Mouse (Mus musculus) stomach, embryonic 15.5 days (tissue): ENCODE results near the gene Olfr1184. TPM values are rescaled to one million over a fixed set of nuclear protein-coding genes. Genes with fewer than 3 reads are reported as not detected.
"Not testable (repeated sequence)": the region's sequence is repeated elsewhere in the genome, so short reads cannot be mapped to it uniquely, and the experiment has no call there.

Experiments used
- ATAC-seq: fragments of 200-750 bp; cut with Nextera tagmentation; 2 replicates; pipeline ENCODE4 v1.8.0; 2017; ENCODE audit warnings: low read depth, moderate number of reproducible peaks, moderate TSS enrichment; ENCODE audit not compliant: insufficient read depth, low FRiP score
- H3K27ac ChIP-seq: fragments of 300-500 bp; sonication (generic); 2 replicates; pipeline ENCODE4 v1.5.1; 2015; ENCODE audit warnings: mild to moderate bottlenecking, inconsistent platforms
- H3K27me3 ChIP-seq: fragments of 300-500 bp; sonication (generic); replicated peaks from 2 replicates; pipeline ENCODE4 v1.6.1; 2015; ENCODE audit warnings: inconsistent platforms
- H3K36me3 ChIP-seq: fragments of 300-500 bp; sonication (generic); 2 replicates; pipeline ENCODE4 v1.6.1; 2015; ENCODE audit warnings: inconsistent platforms
- H3K4me1 ChIP-seq: fragments of 300-500 bp; sonication (generic); 2 replicates; pipeline ENCODE4 v1.6.1; 2015; ENCODE audit warnings: inconsistent platforms
- H3K4me2 ChIP-seq: fragments of 300-500 bp; sonication (generic); 2 replicates; pipeline ENCODE4 v1.6.1; 2015; ENCODE audit warnings: mild to moderate bottlenecking, inconsistent platforms
- H3K4me3 ChIP-seq: fragments of 300-500 bp; sonication (generic); replicated peaks from 2 replicates; pipeline ENCODE4 v1.5.1; 2015; ENCODE audit warnings: inconsistent platforms
- H3K9ac ChIP-seq: fragments of 300-500 bp; sonication (generic); 2 replicates; pipeline ENCODE4 v1.6.1; 2015; ENCODE audit warnings: inconsistent platforms
- H3K9me3 ChIP-seq: fragments of 300-500 bp; sonication (generic); 2 replicates; pipeline ENCODE4 v1.6.1; 2016; ENCODE audit warnings: inconsistent platforms
- WGBS: fragments of 180-500 bp; shearing (Covaris S2); methylation state at CpG from one replicate; pipeline ENCODE4 v1.1.7; 2015; 5-methylcytosine and 5-hydroxymethylcytosine counted together
- polyA plus RNA-seq: library from polyadenylated mRNA; unstranded; fragments of >200 nt; fragmentation: Nextera tagmentation; extraction: Ambion mirVana; gene quantifications from 2 replicates; pipeline ENCODE4 v1.2.1, GENCODE M21; 2015

Gene Olfr1184
- not detected in 2 replicates for polyA plus RNA-seq

DNA sequence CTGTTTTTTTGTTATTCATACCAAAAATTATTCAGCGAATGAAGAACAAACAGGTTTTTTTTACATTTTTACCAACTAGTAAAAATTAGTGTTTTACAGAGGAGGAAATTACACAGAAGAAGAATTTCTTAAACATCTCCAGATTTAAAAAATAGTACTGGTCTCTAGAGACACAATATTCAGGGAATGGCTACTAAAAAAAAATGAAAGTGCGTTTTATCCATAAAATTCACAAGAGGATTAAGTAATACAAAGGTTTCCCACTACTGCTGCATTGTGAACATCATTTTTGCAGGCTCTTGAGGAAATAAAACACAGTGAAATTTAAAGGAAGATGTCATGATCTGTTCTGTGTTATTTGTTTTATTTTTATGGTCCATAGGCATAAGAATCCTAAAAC lies at the start of gene Olfr1184:
Gene Olfr1184, plus strand, starts transcription at position 301 of the 400 bp plus-strand sequence.
- H3K27me3 ChIP-seq, result no peaks in the 10 kb centered on the region
- H3K9me3 ChIP-seq, result no peaks in the 10 kb centered on the region
- no peaks in the 10 kb centered on the region for H3K4me1 ChIP-seq
- WGBS, result 80% methylated on average over 2 of the region's 2 CpGs
- H3K27ac ChIP-seq, result no peak within 1 kb of the TSS
- H3K4me3 ChIP-seq, result no peak within 1 kb of the TSS
- H3K36me3 ChIP-seq, result no peaks in the 10 kb centered on the region
- no peak for ATAC-seq
- H3K9ac ChIP-seq, result no peak within 1 kb of the TSS
- no peak within 1 kb of the TSS for H3K4me2 ChIP-seq

DNA sequence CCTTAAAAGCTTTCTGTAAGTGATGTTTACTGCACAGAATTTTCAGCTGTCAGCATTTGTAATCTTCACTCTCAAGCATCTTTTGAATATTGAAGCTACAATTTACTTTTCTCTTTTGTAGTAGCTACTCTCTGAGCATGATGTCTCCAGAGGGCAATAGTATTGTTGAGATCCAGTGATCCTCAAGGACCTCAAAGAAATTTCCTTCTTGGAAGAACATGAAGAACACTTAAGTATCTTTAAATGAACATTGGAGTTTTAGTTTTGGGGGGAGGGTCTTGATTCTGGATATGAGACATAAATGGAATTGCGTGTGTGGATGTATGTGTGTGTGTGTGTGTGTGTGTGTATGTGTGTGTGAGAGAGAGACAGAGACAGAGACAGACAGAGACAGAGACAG lies 34.4 kb upstream of the Olfr1184 start, which contains the start of gene Gm13757:
Gene Gm13757, minus strand, starts transcription at position 101 of the 400 bp plus-strand sequence.
- no peak within 1 kb of the TSS for H3K9ac ChIP-seq
- ATAC-seq, result no peak
- no peaks in the 10 kb centered on the region for H3K9me3 ChIP-seq
- no peaks in the 10 kb centered on the region for H3K4me1 ChIP-seq
- 79% methylated on average over 1 of the region's 1 CpGs for WGBS
- no peaks in the 10 kb centered on the region for H3K36me3 ChIP-seq
- H3K27ac ChIP-seq, result no peak within 1 kb of the TSS
- H3K4me3 ChIP-seq, result no peak within 1 kb of the TSS
- no peak within 1 kb of the TSS for H3K4me2 ChIP-seq
- H3K27me3 ChIP-seq, result no peaks in the 10 kb centered on the region

DNA sequence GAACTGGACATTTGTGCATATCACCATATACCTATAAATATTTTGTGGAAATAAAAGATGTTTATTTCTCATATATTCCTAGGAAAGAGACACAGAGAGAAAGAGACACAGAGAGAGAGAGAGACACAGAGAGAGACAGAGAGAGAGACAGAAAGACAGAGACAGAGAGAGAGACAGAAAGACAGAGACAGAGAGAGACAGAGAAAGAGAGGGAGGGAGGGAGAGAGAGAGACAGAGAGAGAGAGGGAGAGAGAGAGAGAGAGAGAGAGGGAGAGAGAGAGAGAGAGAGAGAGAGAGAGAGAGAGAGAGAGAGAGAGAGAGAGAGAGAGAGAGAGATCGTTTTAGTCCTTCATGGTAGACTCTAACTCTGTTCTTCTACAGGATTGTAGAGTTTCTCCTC lies 28.8 kb upstream of the Olfr1184 start, which contains the start of gene Olfr1183:
Gene Olfr1183, plus strand, starts transcription at position 301 of the 400 bp plus-strand sequence.
- H3K4me3 ChIP-seq, H3K36me3 ChIP-seq, H3K9me3 ChIP-seq, H3K4me2 ChIP-seq, ATAC-seq, H3K9ac ChIP-seq, H3K27ac ChIP-seq, H3K27me3 ChIP-seq, H3K4me1 ChIP-seq: not testable (repeated sequence)
- WGBS, result 75% methylated on average over 1 of the region's 1 CpGs

DNA sequence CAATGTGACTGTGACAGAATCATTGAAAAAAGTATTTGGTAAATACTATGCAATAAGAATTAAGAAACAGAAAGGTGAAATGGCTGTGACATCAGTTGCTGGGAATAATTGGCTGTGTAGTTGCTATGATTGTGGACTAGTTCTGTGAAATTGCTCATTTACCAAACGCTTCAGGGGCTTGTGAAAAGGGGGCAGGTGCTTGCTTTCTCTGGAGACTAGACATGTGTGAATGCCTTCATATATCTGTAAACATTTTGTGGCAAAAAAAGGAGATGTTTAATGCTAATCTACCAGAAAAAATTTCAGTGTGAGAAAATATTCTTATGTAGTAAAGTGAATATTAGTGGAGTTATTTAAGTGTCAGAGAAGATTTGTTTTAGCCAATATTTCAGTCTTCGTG lies 9.6 kb downstream of the Olfr1184 start, which contains the start of gene Olfr1185-ps1:
Gene Olfr1185-ps1, plus strand, starts transcription at position 301 of the 400 bp plus-strand sequence.
- Histone ChIP-seq H3K4me2 (no peak within 1 kb of the TSS), H3K27ac (no peak within 1 kb of the TSS), H3K27me3 (no peaks in the 10 kb centered on the region), H3K9ac (no peak within 1 kb of the TSS), H3K9me3 (no peaks in the 10 kb centered on the region), H3K36me3 (no peaks in the 10 kb centered on the region), H3K4me1 (no peaks in the 10 kb centered on the region), H3K4me3 (no peak within 1 kb of the TSS)
- no peak for ATAC-seq
- 67% methylated on average over 2 of the region's 2 CpGs for WGBS

DNA sequence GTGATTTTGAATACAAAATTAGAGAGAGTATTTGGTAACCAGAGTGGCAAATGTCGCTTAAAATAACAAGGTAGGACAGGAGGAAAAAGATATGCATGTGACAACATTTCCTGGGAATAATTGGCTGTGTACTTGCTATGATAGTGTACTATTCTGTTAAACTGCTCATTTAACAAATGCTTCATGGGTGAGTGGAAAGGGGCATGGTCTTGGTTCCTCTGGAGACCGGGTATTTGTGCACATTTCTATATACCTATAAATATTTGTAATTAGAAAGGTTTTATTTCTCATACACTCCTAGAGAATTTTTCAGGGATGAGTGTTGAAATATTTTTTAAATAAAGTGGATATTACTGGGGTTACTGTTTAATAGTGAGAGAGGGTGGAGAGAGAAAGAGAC lies 34.9 kb downstream of the Olfr1184 start, which contains the start of gene Olfr1186:
Gene Olfr1186, plus strand, starts transcription at position 301 of the 400 bp plus-strand sequence.
- ATAC-seq, result no peak
- Histone ChIP-seq H3K4me1 (no peaks in the 10 kb centered on the region), H3K9me3 (no peaks in the 10 kb centered on the region), H3K27ac (no peak within 1 kb of the TSS), H3K4me3 (no peak within 1 kb of the TSS), H3K9ac (no peak within 1 kb of the TSS), H3K4me2 (no peak within 1 kb of the TSS), H3K27me3 (no peaks in the 10 kb centered on the region), H3K36me3 (no peaks in the 10 kb centered on the region)
- WGBS, result 76% methylated on average over 2 of the region's 2 CpGs

DNA sequence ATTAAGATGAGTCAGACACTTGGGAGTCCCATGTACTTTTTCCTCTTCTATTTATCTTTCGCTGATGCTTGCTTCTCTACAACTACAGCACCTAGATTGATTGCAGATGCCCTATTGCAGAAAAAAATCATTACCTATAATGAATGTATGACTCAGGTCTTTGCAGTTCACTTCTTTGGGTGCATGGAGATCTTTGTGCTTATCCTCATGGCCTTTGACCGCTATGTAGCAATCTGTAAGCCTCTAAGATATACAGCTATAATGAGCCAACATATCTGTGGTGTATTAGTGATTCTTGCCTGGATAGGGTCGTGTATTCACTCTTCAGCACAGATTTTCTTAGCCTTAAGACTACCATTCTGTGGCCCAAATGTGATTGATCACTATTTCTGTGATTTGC lies 42.3 kb downstream of the Olfr1184 start:
- ATAC-seq, result no peak
- H3K9ac ChIP-seq, result no peak overlapping the region
- no peaks in the 10 kb centered on the region for H3K4me1 ChIP-seq
- H3K36me3 ChIP-seq, result no peaks in the 10 kb centered on the region
- no peaks in the 10 kb centered on the region for H3K27me3 ChIP-seq
- H3K4me3 ChIP-seq, result no peak overlapping the region
- WGBS, result 66% methylated on average over 3 of the region's 3 CpGs
- no peaks in the 10 kb centered on the region for H3K9me3 ChIP-seq
- H3K27ac ChIP-seq, result no peak overlapping the region
- H3K4me2 ChIP-seq, result no peak overlapping the region

Other genes starting within 250 kb of the Olfr1184 start
- not detected in 2 replicates for gene Olfr1173, start 203.7 kb upstream of the Olfr1184 start, polyA plus RNA-seq
- gene Olfr1174-ps, start 168.5 kb upstream of the Olfr1184 start, polyA plus RNA-seq, result not detected in 2 replicates
- gene Olfr1175-ps, start 156.4 kb upstream of the Olfr1184 start, polyA plus RNA-seq, result not detected in 2 replicates
- gene Olfr1176, start 146.9 kb upstream of the Olfr1184 start, polyA plus RNA-seq, result not detected in 2 replicates
- not detected in 2 replicates for gene Olfr1177-ps, start 137.1 kb upstream of the Olfr1184 start, polyA plus RNA-seq
- gene Olfr1178, start 96.5 kb upstream of the Olfr1184 start, polyA plus RNA-seq, result not detected in 2 replicates
- gene Olfr1179, start 77.1 kb upstream of the Olfr1184 start, polyA plus RNA-seq, result not detected in 2 replicates
- not detected in 2 replicates for gene Olfr1180, start 64.4 kb upstream of the Olfr1184 start, polyA plus RNA-seq
- gene Olfr1181, start 57.4 kb upstream of the Olfr1184 start, polyA plus RNA-seq, result not detected in 2 replicates
- not detected in 2 replicates for gene Gm13757, start 34.5 kb upstream of the Olfr1184 start, polyA plus RNA-seq
- gene Olfr1183, start 28.7 kb upstream of the Olfr1184 start, polyA plus RNA-seq, result not detected in 2 replicates
- gene Olfr1185-ps1, start 9.7 kb downstream of the Olfr1184 start, polyA plus RNA-seq, result not detected in 2 replicates
- not detected in 2 replicates for gene Olfr1186, start 35.0 kb downstream of the Olfr1184 start, polyA plus RNA-seq
- not detected in 2 replicates for gene Olfr1188, start 73.3 kb downstream of the Olfr1184 start, polyA plus RNA-seq
- gene Olfr1189, start 102.9 kb downstream of the Olfr1184 start, polyA plus RNA-seq, result not detected in 2 replicates
- not detected in 2 replicates for gene Olfr1191-ps1, start 156.9 kb downstream of the Olfr1184 start, polyA plus RNA-seq
- gene Olfr1192-ps1, start 164.9 kb downstream of the Olfr1184 start, polyA plus RNA-seq, result not detected in 2 replicates
- gene Olfr1193, start 192.0 kb downstream of the Olfr1184 start, polyA plus RNA-seq, result not detected in 2 replicates
- gene Olfr1195, start 205.6 kb downstream of the Olfr1184 start, polyA plus RNA-seq, result not detected in 2 replicates
- not detected in 2 replicates for gene Olfr1196, start 221.0 kb downstream of the Olfr1184 start, polyA plus RNA-seq
- gene Olfr1197, start 248.8 kb downstream of the Olfr1184 start, polyA plus RNA-seq, result not detected in 2 replicates